Mouse (Mus musculus): ENCODE results near the gene Otop1. TPM values are rescaled to one million over a fixed set of nuclear protein-coding genes. Genes with fewer than 3 reads are reported as not detected.

The Otop1 gene
- total RNA-seq, 2 experiments from 2014 or later, result not detected

- DNase-seq (ENCODE audit: extremely low spot score in 1 of 2, low spot score in 1 of 2), result no peak
Measured at GRCm38 (mm10) chr5:38288476-38288875, 12.7 kb downstream of the Otop1 start.

GRCm38 (mm10) chr5:38301761-38302411 is 26.1 kb downstream of the Otop1 start:
- no peak for DNase-seq (ENCODE audit: extremely low spot score in 1 of 2, low spot score in 1 of 2)

- no peak for DNase-seq (ENCODE audit: extremely low spot score in 1 of 2, low spot score in 1 of 2)
Measured at GRCm38 (mm10) chr5:38302651-38303050, 26.9 kb downstream of the Otop1 start.

- no peak for DNase-seq (ENCODE audit: extremely low spot score in 1 of 2, low spot score in 1 of 2)
Measured at GRCm38 (mm10) chr5:38305241-38305640, 29.5 kb downstream of the Otop1 start.

- DNase-seq (ENCODE audit: extremely low spot score in 1 of 2, low spot score in 1 of 2), result peak; percentile 91 to 98
Measured at GRCm38 (mm10) chr5:38307255-38308101, 31.7 kb downstream of the Otop1 start.

GRCm38 (mm10) chr5:38308873-38309272 is 33.1 kb downstream of the Otop1 start:
- DNase-seq (ENCODE audit: extremely low spot score in 1 of 2, low spot score in 1 of 2), result peak in 1 of 2 experiments; percentile 65

- DNase-seq (ENCODE audit: extremely low spot score in 1 of 2, low spot score in 1 of 2), result no peak
Measured at GRCm38 (mm10) chr5:38309795-38310194, 34.0 kb downstream of the Otop1 start.

GRCm38 (mm10) chr5:38318966-38319786 is 43.4 kb downstream of the Otop1 start, which contains the start of gene Drd5:
Drd5 (plus strand) TSS chr5:38319367.
- DNase-seq (ENCODE audit: extremely low spot score in 1 of 2, low spot score in 1 of 2), result peak in 1 of 2 experiments; percentile 24

GRCm38 (mm10) chr5:38333381-38333780 is 57.6 kb downstream of the Otop1 start:
- no peak for DNase-seq (ENCODE audit: extremely low spot score in 1 of 2, low spot score in 1 of 2)

GRCm38 (mm10) chr5:38334582-38334981 is 58.8 kb downstream of the Otop1 start:
- no peak for DNase-seq (ENCODE audit: extremely low spot score in 1 of 2, low spot score in 1 of 2)

- no peak for DNase-seq (ENCODE audit: extremely low spot score in 1 of 2, low spot score in 1 of 2)
Measured at GRCm38 (mm10) chr5:38343101-38343500, 67.3 kb downstream of the Otop1 start.

- DNase-seq (ENCODE audit: extremely low spot score in 1 of 2, low spot score in 1 of 2), result no peak
Measured at GRCm38 (mm10) chr5:38346646-38347432, 71.1 kb downstream of the Otop1 start.

- no peak for DNase-seq (ENCODE audit: extremely low spot score in 1 of 2, low spot score in 1 of 2)
Measured at GRCm38 (mm10) chr5:38350351-38350929, 74.7 kb downstream of the Otop1 start.

Other genes starting within 250 kb of the Otop1 start
- 10 to 100 TPM; 38.3 to 39.7 TPM for gene Stx18, start 237.2 kb upstream of the Otop1 start, total RNA-seq (2021)
- 100 to 1,000 TPM; 455 to 474 TPM for gene Nsg1, start 116.1 kb upstream of the Otop1 start, total RNA-seq (2021)
- gene Zbtb49, start 55.5 kb upstream of the Otop1 start, total RNA-seq (2021), result 10 to 100 TPM; 16.5 to 20.9 TPM
- 10 to 100 TPM; 12.0 to 14.8 TPM for gene Lyar, start 55.5 kb upstream of the Otop1 start, total RNA-seq (2021)
- gene Tmem128, start 15.8 kb upstream of the Otop1 start, total RNA-seq (2021), result 10 to 100 TPM; 33.0 to 36.7 TPM
- gene Drd5, start 43.4 kb downstream of the Otop1 start, total RNA-seq (2021), result 10 to 100 TPM; 13.8 to 16.5 TPM
- gene Slc2a9, start 227.2 kb downstream of the Otop1 start, total RNA-seq (2021), result 1 to 10 TPM; 1.8 to 1.9 TPM